Comparison of ENCODE assay signal across 18 mouse cellular contexts in genomic region chr14:60843596-60843995, GRCm38 (mm10).
"Had no signal": no experiment of that assay in that cellular context is flagged by ENCODE, and none has a peak within 500 bp of the region (broad histone marks: within the 10 kb centered on the region; RNA-seq: fewer than 3 reads in every experiment).

No protein-coding gene starts in this region.

- H3K27ac ChIP-seq: liver, embryonic 12.5 days; liver, embryonic 14.5 days; macrophage; midbrain, embryonic 13.5 days; neural tube, embryonic 13.5 days; neural tube, embryonic 15.5 days had no signal

- H3K4me2 ChIP-seq: liver, embryonic 12.5 days; midbrain, embryonic 11.5 days; midbrain, embryonic 13.5 days; neural tube, embryonic 13.5 days; neural tube, embryonic 15.5 days had no signal

- H3K4me1 ChIP-seq: megakaryocyte, embryonic 14.5 days; neural tube, embryonic 13.5 days; neural tube, embryonic 15.5 days had no signal

- ATAC-seq: liver, embryonic 12.5 days; midbrain, embryonic 13.5 days; midbrain, embryonic 16.5 days had no signal

- H3K4me3 ChIP-seq: liver, embryonic 12.5 days; megakaryocyte, embryonic 14.5 days; midbrain, embryonic 13.5 days; myocyte; neural tube, embryonic 13.5 days; neural tube, embryonic 15.5 days had no signal

- H3K27me3 ChIP-seq: liver, embryonic 12.5 days; megakaryocyte, embryonic 14.5 days; midbrain, embryonic 13.5 days; neural tube, embryonic 13.5 days; neural tube, embryonic 15.5 days had no signal

- DNase-seq: retina, postnatal 1 day; right cerebral cortex, adult 18-20 months; right cerebral cortex, postnatal 25 days; right cerebral cortex, postnatal 4 days; spleen, adult 18-20 months; thymus, adult 18-20 months; thymus, postnatal 14 days; thymus, postnatal 36 days had no signal

- H3K9ac ChIP-seq: liver, embryonic 12.5 days; liver, embryonic 14.5 days; midbrain, embryonic 13.5 days; neural tube, embryonic 13.5 days; neural tube, embryonic 15.5 days had no signal

- H3K9me3 ChIP-seq: liver, embryonic 12.5 days; megakaryocyte, embryonic 14.5 days; midbrain, embryonic 13.5 days; neural tube, embryonic 13.5 days; neural tube, embryonic 15.5 days had no signal
